Mouse (Mus musculus) spleen, adult 18-20 months (tissue): ENCODE data around the gene Epha8.

ENCODE experiments used
- DNase-seq, 2 experiments: peaks; one replicate each; pipeline ENCODE4 v3.0.0; 2022; ENCODE audit warnings: mixed read lengths in 2 of 2

Epha8 gene

DNA sequence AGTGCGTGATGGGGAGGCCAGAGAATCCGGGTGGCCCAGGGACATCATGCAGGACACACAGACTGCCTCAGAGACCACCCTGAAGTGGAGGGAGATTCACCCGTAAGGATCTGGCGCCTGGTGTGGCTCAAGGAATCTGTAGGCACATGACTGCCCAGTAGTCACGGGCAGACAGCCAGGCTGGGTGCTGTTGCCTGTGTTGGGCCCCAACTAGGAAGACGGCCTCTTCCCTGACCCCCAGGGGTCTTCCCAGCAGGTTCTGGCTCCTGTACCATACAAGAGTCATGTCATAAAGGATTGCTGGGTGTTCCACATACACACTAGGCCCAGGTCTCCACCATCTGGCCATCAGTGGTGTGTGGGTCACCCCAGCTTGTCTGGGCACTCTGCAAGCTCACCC, 2.1 kb downstream of the Epha8 start:
- DNase-seq = no peak

- DNase-seq = no peak
These were observed 7.2 kb downstream of the Epha8 start for GRCm38 (mm10) chr4:136949266-136949989.

DNA sequence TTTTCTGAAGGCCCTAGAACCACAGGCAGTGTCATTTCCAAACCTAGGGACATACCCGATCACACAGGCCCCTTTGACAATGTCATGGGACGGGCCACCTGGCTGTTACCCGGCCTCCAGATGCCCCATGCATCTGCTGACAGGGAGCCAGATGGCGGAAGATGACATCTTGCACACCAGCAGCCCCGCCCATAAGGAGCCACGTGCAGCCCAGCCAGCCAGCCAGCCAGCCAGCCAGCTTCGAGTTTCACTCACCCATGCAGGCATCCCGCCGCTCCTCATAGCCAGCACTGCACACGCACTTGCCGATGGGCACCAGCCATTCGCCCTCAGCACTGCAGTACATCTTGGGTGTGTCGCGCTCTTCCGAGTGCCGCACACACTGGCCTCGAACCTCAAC, 11.2 kb downstream of the Epha8 start:
- no peak for DNase-seq

DNA sequence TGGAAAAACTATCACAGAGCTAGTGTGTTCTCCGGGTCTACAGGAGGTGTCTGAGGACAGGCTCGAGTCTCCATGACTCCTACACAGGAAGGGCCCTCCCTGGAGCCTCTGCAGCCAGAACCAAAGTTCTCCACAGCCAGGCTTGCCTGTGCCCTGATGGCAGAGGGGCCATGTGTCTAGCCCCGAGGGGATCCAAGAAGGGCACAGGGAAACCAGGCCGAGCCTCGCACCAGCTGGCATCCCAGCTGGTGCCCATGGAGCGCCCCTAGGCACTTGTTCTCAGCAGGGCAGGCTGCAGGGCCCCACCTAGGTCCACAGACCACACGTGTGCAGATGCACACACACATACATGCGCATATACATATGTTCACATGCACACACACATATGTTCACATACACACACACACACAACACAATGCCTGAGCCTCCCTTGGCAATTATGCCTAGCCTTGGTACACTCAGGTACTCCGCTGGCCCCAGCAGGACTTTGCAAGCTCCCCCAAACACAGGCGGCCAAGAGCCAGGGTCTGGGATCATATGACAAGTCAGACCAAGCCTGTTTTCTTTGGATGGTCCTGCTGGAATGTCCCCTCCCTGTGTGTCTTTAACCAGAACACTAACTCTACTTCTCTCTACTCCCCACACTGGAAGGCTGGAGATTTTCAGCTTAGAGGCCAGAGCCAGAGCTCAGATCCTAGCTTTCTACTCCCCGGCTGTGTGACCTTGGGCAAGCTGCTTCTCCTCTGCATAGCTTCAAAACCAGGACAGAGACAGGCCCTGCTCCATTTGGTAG, 11.9 kb downstream of the Epha8 start:
- no peak for DNase-seq

DNA sequence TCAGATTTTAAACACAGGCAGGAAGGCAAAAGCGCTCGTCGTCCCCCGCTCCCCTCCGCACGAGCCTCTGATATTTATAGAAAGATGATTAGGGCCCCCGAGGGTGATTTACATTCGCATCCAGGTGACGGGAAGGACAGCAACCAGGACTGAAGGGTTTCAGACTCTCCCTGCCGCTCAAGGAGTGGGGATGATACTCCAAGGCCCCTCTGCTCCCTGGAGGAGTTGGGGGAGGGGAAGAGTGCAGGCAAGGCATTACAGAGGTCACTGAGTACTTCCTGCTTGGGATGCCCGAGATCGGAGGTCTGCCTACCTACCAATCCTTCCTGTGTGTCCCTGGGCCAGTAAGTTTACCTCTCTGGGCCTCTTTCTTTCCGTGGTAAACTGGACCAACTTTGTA, 13.4 kb downstream of the Epha8 start:
- no peak for DNase-seq

DNA sequence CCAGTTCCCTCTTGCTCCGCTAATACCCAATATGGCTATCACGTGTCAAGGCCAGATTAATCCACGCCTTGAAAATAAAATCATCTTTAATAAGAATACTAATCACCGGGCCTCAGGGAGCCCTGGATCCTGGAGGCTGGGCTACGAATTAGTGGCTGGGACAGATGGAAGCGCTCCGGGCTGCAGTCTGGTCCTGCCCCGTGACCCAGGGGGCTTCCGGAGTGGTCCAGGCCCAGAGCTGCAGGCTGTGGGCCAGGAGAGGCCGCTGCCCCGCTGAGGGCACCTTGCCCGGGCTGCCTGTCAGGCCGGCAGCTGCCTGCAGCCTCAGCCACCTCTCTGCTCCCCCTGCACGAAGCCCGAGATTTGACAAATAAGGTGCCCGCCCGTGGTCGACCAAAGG, 13.9 kb downstream of the Epha8 start:
- no peak for DNase-seq

DNA sequence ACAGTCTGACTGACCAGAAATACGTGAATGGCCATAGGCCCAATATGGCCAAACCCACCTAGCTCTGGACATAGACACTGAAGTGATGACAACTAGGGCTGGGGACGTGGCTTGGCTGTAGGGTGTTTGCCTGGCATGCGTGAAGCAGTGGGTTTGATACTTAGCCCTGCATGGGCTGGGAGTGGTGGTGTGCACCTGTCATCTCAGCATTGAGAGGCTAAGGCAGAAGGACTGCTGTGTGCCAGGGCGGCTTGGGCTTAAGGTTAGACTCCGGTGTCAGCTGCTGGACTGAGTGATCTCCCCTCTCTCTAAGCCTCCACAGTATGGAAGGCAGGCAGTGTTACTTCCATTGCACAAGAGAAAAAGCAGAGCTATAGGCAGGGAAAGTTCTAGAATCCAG, 18.7 kb downstream of the Epha8 start:
- DNase-seq = no peak

GRCm38 (mm10) chr4:136937344-136937743, 19.3 kb downstream of the Epha8 start:
- no peak for DNase-seq

DNA sequence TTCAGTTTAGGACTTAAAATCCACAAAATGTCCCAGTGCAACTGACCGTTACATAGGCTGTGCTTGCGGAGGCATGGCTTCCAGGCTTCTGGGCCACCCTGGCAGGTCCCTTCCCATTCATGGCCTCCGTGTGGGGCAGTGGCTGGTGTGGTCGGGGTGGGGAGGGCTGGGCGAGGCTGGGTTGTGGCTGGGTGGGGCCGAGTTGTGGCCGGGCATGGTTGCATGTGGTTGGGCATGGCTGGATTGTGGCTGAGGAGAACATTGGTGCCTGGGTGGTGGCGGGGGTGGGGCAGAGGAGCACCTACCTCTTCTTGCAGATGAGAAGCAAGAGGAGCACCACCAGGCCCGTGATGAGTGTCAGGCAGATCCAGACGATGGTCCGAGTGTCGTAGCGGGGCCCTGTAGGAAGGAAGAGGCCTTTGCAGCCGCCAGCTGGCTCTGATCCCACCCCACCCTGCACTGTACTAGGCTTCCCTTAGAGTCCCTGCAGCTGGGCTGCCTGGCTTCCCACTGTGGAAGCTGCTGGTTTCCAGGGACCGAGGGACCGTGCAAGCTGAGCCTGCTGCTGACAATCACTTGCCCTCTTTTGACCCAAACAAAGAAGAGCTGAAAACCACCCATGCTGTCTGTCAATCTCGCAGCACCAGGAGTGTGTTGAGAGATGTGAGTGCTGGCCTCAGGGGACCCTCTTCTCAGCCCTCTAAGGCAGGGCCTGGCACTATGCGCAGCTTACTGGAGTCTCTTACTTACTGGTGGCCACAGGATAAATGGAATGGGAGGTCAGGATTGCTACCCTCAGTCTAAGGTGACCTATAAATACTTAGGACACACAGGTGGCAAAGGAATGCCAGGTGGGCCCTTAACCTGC, 21.6 kb downstream of the Epha8 start:
- DNase-seq = no peak

DNA sequence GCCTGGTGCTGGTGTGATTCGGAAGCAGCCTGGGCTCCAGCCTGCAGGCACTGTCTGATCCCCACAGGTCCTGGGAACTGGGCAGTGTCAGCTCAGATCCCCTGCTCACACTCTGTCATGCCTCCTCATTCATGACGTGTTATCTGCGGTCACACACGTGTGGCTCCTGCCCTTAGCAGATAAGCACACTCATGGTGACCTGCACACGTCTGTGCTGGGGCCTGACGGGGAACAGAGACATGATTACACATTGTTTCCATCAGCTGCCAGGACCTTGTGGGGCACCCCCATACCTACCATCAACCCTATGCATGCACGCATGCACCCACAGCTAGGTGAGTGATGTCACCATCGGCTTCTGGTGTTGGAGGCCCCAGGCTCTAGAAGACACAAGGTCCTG, 26.1 kb downstream of the Epha8 start:
- DNase-seq = no peak

GRCm38 (mm10) chr4:136928928-136929327, 27.7 kb downstream of the Epha8 start:
- no peak for DNase-seq

GRCm38 (mm10) chr4:136925804-136926203, 30.8 kb downstream of the Epha8 start:
- no peak for DNase-seq

GRCm38 (mm10) chr4:136924529-136924928, 32.1 kb downstream of the Epha8 start:
- DNase-seq = peak in 1 of 2 experiments; percentile 18

DNA sequence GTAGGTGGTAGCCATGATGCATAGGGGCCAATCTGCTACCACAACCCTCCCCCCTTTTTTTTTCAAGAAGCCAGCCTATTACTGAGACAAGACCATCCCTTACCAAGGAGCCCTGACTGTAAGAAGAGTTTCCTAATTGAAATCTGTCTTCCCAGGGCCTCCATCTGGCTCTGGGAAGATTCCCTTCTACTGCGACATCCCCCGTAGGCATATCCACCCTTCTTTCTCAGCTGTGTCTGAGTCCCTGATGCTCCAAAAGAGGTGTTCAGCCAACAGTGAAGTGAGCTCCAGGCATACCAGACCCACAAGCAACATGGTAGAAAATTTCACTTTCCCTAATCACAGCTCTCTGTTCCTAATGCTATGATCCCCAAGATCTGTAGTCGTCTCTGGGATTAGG, 37.1 kb downstream of the Epha8 start:
- no peak for DNase-seq

DNA sequence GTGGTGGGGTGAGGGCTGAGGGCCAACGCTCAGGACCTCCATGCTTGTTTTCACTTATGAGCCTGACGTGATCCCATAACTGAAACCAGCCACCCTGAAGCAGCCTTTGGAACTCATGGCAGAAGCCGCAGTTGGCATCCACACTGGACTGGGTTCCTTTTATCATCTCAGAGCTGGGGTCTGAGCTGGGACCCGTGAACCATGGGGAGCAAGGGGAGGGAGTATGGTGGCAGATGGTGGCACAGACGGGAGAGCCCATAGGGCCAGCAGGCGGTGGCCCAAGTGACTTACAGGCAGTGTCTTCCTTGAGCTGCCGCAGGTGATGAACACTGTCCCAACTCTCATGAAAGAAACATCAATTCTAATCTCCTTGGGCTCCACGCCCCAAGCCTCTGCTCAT, 37.8 kb downstream of the Epha8 start:
- DNase-seq = no peak

DNA sequence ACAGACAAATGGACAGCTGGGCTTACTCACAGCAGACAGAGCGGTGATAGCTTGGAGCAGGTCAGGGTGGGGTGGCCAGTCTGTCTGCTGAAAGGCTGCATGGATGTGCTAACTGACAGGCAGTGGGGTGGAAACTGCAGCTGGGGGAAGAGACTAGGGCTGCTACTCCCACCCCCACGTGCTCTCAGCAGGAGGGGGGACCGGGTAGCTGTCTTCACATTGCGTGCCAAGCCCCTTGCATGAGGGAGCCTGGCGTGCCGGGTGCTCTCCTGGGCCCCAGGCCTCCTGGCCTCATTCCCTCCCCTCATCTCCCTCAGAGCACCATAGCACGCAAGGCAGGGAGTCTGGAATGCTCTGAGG, 39.5 kb downstream of the Epha8 start:
- no peak for DNase-seq

DNA sequence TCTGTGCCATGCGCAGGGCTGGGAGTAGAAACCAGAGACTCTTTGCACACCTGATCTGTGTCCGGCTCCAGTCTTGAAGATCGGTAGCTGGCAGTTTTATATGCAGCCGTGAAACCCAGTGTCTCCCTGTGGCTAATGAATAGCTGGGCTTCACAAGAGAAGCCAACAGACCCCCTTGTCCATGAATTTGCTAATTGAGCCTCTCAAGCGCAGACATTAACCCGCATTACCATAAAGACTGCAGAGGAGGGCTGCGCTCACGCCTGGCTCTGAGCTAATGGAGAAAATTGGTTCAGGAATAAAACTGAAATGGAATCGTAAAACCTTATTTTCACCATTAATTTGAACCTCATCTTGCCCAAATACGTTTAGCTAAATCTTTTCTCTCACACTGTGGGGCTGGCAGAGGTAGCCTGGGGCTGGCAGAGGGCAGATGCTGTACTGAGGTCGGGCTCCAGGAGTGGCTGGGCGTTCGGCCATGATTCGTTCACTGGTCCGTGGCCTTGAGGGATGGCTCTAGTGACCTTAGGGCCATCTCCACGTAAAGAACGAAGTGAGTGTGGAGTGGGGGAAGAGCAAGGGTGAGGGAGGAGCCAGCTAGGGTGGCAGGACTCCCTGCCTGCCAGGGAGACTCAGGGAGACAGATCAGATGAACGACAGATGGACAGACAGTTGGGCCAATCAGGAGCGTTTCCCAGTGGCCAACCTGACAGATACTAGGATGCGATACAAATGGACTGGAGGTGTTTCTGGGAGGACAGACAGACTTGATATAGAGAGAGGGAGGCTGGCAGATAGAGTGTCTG, 40.1 kb downstream of the Epha8 start:
- DNase-seq = no peak

DNA sequence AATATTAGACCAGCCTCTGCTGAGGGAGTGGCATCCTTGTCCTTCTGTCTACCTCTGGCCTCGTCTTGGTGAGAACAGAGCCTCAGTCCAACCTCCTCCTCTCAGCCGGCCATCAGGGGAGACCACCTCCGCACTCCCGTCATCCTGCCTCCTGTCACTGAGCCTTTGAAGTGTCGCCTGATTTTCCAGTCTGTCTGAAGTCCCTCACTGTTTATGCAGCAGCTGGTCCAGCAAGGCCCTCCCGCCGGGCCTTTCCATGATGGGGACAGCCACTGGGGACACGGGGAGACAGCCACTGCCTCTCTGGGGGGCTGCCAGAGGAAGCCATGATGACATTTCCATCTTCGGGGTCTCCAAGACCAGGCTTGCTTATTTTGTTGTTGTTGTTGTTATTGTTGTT, 43.8 kb downstream of the Epha8 start:
- no peak for DNase-seq

GRCm38 (mm10) chr4:136911804-136912203, 44.8 kb downstream of the Epha8 start:
- DNase-seq = no peak

GRCm38 (mm10) chr4:136911211-136911646, 45.4 kb downstream of the Epha8 start:
- DNase-seq = no peak

- no peak for DNase-seq
These were observed 48.8 kb downstream of the Epha8 start for GRCm38 (mm10) chr4:136907809-136908208.

GRCm38 (mm10) chr4:136907033-136907432, 49.6 kb downstream of the Epha8 start:
- no peak for DNase-seq
